Mouse (Mus musculus): Measurements from ENCODE around the gene Npas3.

The Npas3 gene

DNA sequence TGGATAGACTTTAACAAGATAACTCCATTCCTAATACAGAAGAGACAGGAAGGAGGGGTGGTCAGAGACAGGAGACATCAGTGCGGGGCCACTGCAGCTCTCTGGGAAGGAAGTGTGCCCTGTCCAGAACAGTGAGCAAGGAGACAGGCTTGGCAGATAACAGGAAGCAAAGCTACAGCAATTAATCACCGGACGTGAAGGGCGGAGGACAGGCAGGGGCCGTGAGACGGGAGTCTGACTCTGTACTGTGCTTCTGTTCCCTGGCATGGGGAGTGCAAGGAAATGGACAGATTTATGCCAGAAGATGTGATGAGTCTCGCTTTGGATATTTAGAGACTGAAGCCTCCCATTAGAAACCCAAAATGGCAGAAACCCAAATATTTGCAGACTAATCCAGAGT lies 47.3 kb downstream of the Npas3 start:
- no peak for DNase-seq (ENCODE audit: low spot score in 2 of 2)

DNA sequence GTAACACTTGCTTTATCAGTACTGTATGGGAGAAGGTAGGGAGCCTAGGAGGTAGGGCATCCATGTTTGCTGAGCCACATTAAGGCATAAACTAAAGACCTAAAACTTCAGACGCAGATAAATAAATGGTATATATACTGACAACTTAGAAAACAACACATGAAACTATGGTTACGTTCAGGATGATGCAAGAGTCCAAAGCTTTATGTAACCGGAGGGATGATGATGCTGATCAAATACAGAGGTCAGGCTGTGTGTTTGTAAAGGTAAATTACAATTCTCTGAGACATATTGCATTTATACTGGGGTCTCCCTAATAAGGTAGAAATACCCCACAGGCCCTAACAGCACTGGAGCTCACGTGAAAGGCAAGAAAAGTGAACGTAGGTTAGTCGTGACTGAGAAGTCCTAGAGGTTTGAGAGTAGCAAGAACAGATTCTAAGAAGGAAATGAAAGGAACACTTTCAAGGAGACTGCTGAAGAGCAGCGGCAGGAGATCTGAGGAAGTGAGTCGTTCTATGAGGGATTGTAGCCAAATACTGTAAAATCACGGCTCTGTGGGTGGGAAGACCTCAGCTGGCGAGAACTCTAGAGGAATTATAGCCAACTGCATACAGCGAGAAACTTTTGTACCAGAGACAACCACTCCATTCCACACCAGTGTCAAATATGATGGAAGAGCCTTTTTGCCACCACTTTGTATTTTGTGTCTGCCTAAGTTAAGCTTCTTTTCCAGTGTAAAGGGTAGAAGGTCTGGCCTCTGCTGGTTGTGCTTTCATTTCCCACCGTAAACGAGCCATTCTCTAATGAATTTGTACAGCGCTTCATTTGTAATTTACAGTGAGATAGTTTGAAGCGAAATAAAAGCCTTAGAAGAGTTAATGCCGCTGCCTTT lies 49.7 kb downstream of the Npas3 start:
- DNase-seq (ENCODE audit: low spot score in 2 of 2): peak in 1 of 2 experiments; percentile 34

DNA sequence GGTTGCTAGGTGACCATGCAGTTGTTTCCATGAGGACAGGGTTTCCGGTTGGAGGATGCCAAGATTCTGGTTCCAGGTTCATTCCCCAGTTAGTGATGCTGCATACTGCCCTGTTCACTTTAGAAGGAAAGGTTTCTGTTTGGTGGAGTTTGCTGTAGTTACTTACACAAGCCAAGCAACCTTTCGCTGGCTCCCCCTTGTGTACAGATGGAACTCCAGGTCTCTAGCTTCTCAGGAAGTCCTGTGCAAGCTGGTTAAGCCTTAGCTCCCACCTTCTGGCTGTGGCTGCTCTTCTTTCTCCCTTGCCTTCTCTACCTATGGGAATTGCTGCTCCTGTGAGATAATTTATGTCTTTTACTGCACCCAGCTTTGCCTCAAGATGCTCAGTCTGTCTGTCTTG lies 52.5 kb downstream of the Npas3 start:
- DNase-seq (ENCODE audit: low spot score in 2 of 2): peak in 1 of 2 experiments; percentile 34

DNA sequence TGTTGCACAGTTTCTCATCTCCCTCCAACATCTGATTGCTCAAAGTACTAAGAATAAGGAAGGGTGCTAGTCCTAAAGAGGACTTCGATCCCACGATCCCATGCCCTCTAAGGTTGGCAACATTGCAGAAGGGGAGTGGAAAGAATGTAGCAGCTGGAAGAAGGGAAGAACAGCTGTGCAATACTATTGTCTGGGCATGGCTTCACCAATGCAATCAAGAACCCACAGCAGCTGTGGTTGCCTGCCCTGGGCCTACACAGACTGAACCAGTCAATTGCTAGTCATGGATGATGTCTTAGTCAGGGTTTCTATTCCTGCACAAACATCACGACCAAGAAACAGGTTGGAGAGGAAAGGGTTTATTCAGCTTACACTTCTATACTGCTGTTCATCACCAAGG lies 53.7 kb downstream of the Npas3 start:
- no peak for DNase-seq (ENCODE audit: low spot score in 2 of 2)

DNA sequence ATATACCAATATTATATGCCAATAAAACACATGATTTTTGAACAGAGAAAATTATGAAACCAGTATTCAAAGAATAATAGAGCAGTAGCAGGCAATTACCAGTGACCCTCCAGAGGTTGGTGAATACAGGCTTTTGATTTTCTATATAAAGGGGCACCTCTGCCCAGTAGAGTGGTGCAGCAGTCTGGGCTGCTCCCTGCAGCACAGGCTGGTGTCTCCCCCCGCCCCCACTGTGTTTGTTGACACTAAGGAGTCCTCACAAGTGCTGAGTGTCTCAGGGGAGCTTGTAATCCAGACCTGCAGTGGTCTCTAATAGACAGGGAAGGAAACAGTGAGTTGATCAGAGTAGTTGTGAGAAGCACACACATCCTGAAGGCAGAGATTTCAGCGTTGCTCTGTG lies 68.2 kb downstream of the Npas3 start:
- no peak for DNase-seq (ENCODE audit: low spot score in 2 of 2)

DNA sequence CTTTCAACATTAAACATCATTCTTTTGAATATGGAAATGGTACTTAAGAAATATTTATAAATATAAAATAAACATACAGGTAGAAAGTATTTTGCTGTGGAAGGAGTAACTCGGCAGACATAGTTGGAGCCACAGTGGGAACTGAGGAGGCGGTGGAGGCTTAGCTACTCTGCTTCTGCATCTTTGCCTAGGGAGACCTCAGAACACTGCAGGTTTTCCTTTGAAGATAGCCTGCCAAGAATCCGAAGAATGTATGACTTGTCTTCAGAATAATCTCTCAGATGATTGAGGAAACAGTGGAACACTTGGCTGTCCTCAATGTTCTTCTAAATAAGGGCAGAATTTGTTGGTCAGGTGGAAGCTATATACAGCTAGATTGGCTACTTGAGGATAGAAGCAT lies 69.3 kb downstream of the Npas3 start:
- DNase-seq (ENCODE audit: low spot score in 2 of 2): no peak

DNA sequence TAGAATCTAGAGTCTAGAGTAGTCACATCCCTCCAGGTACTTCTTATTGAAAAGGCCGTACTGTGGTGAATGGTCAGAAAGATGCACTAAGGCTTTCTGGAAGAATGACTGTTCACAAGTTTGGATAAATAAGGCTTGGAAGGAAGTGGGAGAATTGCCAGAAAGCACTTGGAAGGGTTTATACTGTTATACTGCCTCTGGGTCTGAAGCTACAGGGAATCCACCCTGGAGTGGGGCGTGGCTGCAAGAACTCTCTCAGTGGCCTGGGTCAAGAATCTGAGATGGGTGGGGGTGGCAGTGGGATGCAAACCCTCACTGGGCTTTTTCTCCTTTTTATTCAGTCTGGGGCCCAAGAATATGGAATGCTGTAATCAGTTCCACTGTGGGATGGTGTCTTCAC lies 72.0 kb downstream of the Npas3 start:
- DNase-seq (ENCODE audit: low spot score in 2 of 2): no peak

DNA sequence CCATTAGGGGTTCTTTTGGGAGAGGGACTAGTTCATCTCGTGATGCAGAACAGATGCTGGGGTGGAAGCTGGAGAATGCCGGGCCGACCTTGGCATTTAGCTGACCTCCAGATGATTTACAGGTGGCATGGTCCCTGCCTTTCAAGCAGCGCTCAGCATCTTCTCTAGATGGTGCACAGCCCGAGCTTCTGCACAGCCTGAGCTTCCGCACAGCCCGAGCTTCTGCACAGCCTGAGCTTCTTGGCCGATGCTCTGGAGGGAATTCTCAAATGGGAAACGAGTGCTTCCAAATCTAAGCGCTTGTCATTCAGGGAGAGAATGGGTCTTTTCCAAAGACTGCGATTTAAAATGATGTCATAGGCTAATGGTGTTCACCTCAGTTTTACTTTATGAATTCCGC lies 72.5 kb downstream of the Npas3 start:
- no peak for DNase-seq (ENCODE audit: low spot score in 2 of 2)

DNA sequence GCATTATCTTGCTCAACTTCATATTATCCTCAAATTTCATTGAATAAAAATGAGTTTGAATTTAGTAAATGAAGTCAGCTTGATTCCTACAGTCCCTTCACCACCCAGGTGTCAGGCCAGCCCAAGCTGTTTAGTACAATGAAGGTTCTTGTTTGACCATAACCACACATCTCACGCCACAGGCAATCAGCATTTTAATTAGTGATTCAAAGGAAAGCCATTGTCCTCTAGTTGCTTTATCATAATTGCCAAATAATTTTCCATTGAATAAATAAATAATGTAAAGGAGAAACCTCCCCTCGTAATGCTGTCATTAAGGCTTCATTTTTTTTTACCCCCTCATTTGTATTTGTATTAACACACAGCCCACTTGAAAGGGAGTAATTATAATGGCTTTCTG lies 73.5 kb downstream of the Npas3 start:
- DNase-seq (ENCODE audit: low spot score in 2 of 2): no peak

DNA sequence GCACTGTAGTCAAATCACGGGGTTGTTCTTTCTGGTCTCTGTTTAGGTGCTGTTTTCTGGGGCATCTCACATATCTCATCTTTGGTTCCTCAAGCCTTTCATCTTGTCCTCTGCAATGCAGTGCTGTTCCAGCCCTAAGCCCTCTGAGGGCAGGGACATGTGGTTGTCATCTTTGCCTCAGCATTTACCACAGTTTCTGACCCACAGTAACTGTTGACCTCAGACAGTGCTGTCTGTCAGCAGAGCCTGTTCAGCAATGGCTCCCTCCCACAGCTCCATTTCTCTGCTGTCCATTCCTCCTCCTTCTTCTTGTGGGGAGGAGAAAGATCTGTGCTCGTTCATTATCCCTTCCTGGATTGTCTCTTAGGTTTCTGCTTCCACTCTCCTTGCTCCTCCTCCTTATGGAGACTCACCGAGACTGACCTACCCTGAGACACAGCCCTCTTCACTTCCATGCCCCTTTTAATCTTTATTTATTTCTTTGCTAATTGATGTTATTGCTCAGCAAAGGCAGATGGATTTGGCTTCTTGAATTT lies 79.2 kb downstream of the Npas3 start:
- no peak for DNase-seq (ENCODE audit: low spot score in 2 of 2)

DNA sequence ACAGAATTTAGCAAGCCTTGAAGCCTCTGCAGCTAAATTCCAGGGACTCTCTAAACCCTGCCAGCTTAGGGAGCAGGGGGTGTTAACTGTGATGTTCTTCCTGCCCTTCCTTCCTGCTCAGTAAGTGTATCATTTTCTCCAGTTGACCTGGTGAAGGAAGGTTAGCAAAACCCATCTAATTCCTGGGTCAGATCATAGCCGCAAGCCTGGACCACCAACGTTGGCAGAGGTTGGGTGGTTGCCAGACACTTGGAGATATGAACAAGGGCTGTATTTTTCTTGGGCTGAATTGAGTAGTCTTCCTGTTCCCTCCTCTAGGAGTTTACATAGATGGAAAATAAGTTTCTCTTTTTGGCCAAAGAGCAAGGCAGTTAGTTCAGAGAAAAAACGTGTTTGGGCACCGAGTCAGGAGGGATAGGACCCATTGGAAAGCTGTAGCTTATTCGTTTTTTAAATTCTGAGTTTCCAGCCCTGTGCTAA lies 79.8 kb downstream of the Npas3 start:
- peak; percentile 56 to 61 for DNase-seq (ENCODE audit: low spot score in 2 of 2)

DNA sequence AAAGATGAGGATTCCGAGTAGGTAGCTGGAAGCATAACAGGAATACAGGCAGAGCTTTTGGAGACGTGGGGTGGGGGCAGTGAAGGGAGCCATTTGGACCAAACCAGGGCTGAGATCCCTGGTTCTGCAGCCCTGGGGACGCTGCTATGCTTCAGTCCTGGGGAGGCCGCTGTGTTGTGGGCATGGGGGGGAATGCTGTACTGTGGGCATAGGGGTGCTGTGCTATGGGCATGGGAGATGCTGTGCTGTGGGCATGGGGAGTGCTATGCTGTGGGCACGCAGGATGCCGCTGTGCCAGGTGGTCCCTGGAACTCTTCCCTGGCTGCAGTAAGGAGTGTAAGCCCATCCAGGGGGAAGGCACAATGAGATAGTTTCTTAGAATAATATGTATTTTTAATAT lies 81.7 kb downstream of the Npas3 start:
- no peak for DNase-seq (ENCODE audit: low spot score in 2 of 2)

DNA sequence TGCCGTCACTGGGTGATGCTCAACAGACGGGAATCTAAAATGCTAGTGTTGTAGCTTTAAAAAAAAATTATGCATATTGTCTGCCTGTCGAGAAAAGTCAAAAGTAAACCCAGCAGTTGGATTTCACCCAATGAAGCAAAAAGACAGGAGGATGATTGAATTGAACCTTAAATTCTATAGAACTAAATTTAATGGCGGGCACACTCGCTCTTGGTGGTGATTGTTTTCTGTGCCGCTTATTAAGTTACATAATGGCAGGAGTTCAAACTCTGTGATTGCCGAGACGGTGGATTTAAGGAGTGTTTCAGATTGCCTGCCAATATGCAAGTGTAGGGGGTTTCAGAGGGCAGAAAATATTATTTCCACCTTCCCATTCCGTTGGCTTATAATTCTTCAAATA lies 82.9 kb downstream of the Npas3 start:
- DNase-seq (ENCODE audit: low spot score in 2 of 2): no peak

DNA sequence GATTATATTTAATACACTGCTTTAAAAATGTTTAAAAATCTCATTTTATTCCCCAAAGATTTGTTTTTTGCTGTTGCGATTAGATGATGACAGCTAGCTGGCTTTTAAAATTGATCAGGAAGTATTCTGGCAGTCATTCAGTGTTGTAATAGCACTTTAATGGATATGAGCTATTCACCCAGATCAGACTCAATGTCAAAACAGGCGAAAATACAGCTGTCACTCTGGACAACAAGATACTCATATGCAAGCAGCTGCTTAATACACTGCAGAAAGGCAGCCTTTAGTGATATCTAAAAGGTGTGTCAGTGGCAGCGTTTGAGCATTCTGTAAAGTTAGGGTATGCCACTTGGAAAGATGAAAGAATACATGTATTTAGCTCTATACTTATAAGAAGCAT lies 83.3 kb downstream of the Npas3 start:
- no peak for DNase-seq (ENCODE audit: low spot score in 2 of 2)

DNA sequence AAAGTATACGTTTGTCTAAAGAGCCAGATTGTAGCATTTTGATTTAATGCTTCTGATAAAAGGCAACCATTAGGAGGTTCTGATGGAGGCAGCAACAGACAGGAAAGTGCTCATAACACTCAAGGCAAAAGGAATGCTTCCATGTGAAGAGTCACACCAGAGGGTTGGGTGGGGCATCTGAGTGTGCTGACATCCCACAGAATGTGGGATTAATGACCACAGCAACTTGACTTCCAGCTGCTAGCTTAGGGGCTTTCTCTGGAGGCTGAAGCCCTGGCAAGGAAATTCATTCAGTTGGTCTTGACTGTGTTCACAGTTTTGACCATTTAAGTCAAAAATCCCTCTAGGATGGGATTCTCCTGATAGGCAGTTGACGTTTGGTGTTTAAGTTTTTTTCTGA lies 84.8 kb downstream of the Npas3 start:
- no peak for DNase-seq (ENCODE audit: low spot score in 2 of 2)

DNA sequence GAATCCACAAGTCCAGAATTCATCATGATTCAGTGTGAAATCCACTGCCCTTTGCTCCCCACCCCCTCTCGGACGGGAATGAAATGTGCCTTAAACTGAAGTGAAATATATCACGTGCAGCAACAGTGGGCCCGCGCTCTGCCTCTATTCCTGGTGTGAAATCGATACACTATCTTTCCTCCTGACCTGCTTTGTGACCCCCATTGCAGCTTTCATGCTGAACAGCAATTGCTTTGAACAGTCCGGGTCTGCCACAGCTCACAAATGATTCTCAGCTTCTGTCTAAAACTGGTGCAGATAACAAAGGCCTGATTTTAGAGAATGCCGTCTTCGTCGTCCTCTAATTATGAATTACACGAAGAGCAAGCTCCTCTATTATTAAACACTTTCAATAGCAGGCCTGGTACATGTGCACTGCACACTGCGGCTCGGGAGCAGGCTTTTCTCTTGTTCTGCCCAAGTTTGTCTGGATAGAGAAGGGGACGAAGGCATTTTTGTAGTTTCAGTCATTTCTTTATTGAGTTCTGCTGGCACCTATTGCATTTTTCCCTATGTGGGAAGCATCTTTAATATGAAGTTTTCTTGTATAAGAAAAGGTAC lies 90.0 kb downstream of the Npas3 start:
- no peak for DNase-seq (ENCODE audit: low spot score in 2 of 2)

DNA sequence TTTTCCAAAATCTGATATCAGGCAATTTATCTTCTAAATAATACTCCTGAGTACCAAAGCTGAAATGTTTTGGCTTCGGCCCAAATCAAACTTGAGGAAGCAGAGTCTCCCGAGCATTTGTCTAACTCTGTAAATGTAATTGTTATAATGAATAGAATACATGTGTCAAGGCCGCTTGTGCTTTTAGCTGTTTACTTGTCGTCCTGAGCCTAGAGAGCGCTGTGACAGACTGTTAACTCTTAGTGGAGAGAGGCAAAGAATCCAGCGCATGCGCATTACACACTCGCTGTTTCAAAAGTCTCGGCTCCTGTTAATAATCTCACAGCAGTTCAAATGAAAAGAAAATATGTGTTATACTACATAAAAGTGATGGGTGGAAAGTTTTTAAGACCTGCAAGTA lies 94.3 kb downstream of the Npas3 start:
- DNase-seq (ENCODE audit: low spot score in 2 of 2): no peak

DNA sequence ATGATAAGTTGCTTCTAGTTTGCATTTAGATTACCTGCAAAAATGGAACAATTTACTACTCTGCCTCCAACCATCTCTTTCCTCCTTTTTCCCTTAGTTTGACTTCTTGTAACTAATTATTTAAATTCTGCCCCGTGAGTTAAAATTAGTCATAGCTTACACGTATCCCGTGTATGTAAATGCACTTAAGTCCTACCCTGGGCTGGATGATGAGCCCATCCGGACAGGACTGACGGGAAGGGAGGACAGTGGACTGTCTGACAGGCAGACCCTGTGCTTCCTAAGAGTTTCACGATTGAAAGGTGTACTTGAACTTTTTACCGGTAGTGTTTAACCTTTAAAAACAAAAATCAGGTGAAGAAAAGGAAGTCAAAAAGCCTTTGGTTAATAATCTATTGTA lies 103.4 kb downstream of the Npas3 start:
- no peak for DNase-seq (ENCODE audit: low spot score in 2 of 2)

DNA sequence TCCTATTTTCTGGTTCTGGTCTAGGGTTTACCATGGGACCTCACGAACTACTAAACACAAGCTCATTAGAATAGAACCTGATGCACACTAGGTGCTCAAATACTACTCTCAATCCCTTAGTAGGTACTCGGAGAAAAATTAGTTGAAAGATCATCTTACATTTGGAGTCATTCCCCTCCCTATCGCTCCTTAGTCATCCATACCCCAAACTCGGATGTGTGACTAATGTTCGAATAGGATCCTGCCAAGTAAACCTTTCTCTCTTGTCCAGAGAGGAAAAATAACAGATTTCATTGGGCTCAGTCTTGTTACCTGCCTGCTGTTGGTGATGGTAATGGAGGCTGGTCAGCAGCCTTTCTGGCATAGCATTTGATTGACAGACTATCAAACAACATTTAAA lies 117.3 kb downstream of the Npas3 start:
- DNase-seq (ENCODE audit: low spot score in 2 of 2): no peak

DNA sequence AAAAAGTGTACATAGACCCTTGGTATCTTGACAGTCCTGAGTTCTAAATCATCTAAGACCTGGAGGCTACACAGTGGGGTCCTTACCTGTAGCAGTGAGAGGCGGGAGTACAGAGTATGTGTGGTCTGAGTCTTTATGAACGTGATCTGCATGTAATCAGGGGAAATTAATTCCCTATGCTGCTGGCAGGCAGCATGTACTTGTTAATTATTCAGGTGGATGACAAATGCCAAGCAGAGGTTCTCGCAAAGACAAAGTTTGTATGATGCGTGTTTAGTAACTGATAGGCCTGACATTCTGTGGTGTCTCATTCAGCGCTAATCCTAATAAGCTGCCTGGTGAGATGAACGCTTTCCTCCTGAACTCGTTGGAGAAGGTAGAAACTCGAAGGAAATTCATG lies 136.4 kb downstream of the Npas3 start:
- DNase-seq (ENCODE audit: low spot score in 2 of 2): no peak

DNA sequence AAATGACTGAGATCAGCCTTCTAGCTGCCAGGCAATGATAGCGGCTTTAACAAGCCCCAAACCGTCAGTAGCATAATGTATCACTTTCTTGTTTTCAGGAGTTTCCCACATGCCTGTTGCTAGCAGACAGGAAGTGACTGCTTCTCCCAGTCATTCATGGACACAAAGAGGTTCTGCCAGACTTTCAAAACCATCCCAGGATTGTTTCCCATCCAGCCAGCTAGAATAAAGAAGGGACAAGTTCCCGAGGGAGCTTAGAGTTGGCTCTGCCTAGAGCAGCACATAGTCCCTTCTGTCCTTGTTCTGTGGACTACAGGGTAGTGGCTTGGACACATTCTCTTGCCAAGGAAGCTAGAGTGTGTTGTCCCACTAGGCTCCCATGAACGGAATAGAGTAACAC lies 157.4 kb downstream of the Npas3 start:
- DNase-seq (ENCODE audit: low spot score in 2 of 2): peak in 1 of 2 experiments; percentile 28

DNA sequence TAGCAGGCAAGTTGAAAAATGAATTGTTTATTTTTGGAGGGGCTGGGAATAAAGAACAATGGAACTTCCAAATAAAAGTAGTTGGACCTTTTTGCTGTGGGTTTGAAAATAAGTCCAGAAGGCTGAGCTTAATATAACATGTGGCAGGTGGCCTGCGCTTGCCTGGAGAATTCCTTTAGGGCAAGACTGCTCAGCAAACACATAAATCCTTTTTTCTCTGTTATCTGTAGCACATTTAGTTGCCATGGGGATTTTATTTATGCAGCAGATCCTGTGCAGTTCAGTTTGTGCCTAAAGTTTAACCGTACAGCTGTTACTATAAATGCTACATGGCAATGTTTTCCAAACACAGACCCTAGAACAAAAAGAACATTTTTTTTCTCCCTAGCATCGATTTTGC lies 159.3 kb downstream of the Npas3 start:
- peak; percentile 40 to 64 for DNase-seq (ENCODE audit: low spot score in 2 of 2)

DNA sequence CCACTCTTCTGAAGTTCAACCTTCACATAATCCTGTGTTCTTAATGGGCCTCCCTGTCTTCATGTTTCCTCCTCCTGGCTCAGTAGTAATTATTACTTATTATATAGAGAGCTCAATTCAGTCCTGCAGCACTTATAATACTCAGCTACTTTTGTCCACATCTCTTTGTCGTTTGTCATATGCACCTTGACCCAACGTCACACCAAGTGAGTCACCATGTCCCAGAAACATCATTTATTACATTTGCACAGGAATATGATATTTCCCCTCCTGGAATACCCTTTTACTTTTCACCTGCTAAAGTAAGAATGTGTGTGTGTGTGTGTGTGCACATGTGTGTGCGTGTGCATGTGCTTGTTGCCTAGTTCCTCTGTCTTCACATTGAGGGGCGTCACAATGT lies 161.2 kb downstream of the Npas3 start:
- DNase-seq (ENCODE audit: low spot score in 2 of 2): no peak
